Mouse (Mus musculus) heart, postnatal 25 days (tissue): ENCODE measurements around the gene Tuba3b. TPM values are rescaled to one million over a fixed set of nuclear protein-coding genes. Genes with fewer than 3 reads are reported as not detected.

Source experiments
- DNase-seq: peaks from one replicate; pipeline ENCODE4 v3.0.0; 2022; ENCODE audit warnings: low spot score
- intact Hi-C: fragments of 180-260 bp; cut with DNase I; formaldehyde crosslinking; loops from one replicate; pipeline ENCODE4 v1.15.1; 2025
- total RNA-seq, 2 experiments: library from RNA; stranded (reverse); gene quantifications; 2 replicates each; pipeline ENCODE4 v1.2.3; 2021

Gene Tuba3b
- total RNA-seq, 2 experiments from 2014 or later: 0.20 TPM; not detected in 1

DNA sequence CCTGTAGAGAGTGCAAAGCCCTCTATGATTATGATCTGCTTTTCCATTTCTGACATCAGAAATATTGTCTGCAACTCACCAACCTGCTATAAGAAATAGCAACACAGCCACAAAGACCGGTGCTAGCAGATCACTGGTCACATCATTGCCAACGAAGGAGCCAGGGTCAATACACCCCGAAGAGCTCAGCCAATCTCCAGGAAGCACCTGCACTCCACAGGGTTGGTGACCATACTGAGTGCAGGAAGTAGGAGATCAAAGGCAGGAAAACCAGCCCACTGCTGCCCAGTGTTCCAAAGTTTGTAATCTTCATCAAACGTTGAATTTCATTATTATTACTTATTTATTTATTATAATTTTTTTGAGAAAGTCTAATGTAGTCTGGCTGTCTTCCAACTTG lies 10.9 kb upstream of the Tuba3b start:
- intact Hi-C loops: no loop called here
- DNase-seq: no peak

DNA sequence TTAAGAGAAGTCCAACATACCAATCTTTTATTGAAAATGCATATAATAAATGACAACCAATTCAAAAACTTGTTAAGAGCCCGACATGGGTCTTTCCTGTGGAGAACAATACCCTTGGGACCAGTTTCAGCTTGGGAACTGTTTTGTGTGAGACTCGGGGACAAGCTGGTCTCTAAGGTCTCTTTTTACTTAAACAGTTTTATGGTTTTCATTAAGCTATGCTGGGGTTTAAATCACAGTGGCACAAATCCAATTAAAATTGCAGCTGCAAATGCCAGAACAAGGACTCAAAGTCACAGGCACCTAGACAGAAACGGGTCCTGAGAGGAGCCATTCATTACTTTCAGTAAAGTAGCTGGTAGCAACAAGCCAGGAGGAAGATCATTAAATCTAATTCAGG lies 10.4 kb upstream of the Tuba3b start:
- DNase-seq: no peak
- intact Hi-C loops: no loop called here

DNA sequence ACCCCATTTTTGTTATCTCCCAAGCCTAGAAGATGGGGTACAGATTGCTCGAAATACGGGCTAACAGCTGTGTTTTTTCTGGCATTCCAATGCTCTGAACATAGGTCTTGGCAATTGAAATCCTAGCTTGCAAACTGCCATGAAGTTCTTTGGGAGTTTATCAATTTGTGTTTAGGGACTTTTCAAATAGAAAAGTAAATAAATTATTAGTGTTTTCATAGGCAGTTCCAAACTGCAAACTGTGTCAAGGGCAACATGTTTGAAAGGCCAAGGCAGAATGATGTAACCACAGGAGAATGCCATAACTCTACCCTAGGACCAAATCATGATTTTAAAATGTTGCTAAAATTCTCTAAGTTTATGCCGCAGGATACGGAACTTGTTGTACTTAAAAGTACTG lies 7.8 kb upstream of the Tuba3b start:
- intact Hi-C loops: no loop called here
- DNase-seq: no peak

DNA sequence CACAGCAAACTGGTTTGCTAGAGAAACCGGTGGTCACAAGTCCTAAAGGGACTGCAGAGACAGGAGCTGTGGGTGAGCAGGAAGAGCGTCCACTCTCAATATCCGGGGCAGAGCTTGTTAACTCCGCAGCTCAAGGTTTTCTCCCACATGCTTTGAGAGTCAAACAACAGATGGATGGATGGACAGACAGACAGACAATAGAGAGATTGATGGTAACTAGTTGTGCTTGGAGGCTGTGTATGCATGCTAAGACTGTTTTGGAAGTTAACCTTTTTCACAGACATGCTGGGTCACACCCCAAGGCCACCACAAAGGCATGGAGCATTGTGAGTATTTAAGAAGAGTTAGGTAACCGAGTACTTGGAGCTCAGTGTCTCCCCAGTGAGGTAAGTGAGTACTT lies 6.9 kb upstream of the Tuba3b start:
- intact Hi-C loops: no loop called here
- DNase-seq: no peak

DNA sequence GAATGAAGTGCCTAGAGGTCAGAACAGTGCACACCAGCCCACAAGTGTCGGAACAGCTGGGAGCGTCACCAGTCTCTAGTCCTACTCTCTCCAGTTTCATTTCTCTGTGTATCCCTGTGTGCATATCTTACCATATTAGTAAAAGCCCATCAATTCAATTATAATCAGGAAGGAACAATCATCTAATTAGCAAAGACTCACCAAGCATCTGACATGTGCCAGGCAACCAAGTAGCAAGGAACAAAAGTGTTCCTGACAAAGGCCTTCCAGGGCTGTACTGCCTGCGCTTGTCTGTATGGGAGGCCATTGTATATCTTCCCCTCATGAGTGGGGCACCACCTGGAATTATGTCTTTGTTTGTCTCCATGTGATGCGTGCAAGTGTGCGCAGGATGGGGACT lies 4.7 kb upstream of the Tuba3b start:
- no peak for DNase-seq
- intact Hi-C loops: no loop called here

DNA sequence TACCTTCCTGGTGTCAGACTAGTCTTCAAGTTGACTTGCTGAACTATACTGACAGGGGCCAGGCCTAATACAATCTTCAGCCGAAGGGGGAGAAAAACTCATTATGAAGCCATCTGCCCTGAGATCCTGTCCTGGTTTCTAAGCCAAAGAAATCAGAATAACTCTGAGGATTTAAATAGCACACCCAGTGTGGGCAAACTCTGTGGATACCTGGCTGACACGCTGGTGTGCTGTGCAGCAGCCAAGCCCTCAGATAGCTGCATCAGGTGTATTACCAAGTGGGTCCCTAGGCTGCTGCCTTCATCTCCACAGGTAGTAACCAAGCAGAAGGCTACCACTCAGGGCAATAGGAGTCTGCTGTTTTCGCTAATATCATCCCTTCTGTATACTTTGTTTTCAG lies 2.9 kb upstream of the Tuba3b start:
- intact Hi-C loops: no loop called here
- DNase-seq: no peak

DNA sequence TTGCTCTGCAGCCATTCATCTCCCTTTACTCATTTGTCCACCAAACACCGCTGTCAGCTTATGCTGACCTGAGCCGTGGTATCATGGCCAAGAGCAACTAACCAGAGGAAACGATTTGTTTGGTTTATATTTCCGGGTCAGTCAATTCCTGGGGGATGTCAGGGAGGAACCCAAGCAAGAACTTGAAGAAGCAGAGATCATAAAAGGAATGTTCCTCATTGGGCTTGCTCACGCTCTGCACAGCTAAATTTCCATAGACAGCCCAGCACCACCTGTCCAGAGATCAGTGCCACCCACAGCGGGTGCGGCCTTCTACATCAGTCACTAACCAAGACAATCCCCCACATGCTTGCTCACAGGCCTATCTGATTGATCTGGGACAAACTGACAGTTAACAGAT lies 1.3 kb upstream of the Tuba3b start, which contains the start of gene Lmntd1:
Gene Lmntd1 (minus strand): TSS at position 101 of the 400 bp plus-strand sequence.
- no peak for DNase-seq
- intact Hi-C loops: no loop called here

DNA sequence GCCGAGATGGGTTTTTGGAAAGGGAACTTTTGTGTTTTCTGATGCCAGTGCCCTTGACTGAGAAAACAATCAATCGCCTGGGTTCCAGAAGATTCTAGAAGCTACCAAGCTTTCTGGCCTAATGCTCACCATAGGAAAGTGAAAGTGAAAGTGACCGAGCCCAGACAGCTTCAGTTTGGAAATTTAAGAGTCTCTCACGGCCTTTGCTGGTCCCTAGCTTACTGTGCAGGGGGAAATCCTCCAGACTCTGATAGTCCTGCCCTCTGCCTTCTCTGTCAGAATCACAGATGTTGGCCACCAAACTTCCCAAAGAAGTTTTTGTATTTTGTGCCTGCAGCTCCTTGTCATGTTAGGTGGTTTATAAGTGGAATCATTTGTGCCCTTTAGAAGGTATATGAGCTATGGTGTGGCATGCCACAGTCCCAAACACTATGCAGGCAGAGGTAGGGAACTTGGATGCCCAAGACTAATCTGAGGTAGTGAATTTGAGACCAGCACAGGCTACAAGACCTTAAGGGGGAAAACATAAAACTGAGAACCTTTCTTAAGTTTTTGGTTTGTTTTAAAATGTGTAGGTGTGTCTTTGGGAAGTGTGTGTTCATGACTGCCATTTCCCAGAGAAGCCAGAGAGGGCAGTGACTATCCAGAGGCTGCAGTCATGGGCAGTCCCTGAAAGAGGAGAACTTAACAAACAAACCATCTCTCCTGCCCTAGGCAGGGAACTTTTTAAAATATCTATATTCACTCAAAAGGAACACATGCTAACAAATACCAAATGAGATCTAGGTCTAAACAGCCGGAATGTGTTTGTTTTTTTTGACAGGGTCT lies 1.1 kb downstream of the Tuba3b start:
- no peak for DNase-seq
- intact Hi-C loops: no loop called here

DNA sequence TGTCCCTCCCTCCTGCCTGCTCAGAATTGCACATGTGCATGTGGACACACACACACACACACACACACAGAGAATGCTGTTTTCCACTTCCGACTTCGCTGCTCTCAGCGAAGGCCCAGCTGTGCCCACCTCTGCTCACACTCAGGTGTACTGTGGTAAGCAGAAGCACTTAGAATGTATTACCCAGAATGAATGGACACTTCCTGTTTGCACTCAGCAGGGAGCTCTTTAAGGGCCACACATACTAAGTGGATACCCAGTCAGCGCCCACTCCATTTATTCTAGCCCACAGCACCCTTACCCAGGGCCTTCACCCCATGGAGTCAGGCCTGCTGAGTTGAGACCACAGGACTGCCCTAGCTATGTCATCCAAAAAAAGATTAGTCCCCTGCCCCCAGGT lies 7.6 kb downstream of the Tuba3b start:
- DNase-seq: no peak
- intact Hi-C loops: no loop called here

DNA sequence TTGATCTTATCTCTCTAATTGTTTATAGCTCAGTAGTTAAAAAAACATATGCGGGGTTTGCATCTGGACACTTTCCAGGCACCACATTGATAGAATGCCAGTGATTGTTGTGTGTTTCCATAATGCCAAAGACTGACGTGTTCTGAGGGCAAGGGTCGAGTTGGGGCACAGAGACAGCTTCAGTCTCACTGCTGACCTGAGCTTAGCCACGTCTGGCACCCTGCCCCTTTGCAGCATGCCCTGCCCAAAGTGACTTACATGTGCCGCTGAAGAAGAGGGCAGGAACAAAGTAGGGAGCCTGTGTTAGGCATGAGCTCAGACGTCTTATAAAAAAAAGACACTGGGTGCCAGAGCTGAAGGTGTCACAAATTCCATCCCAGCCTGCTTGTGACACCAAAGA lies 14.7 kb downstream of the Tuba3b start:
- intact Hi-C loops: no loop called here

DNA sequence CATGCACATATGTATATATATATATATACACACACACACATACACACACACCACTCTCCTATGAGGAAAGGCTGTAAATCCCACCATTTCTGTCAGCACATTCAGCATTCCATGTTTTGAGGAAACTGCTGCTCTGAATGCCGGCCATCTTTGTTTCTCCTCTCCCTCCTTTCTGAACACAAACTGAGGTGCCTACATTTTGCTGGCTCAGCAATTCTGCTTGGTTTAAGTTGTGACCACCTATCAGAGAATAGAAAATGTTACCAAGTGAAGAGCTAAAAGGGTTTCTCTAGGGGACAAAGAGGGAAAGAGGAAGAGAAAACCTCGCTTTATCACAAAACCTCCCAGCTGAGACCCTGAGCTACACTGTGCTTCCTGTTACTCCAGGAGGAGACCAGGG lies 18.9 kb downstream of the Tuba3b start:
- no peak for DNase-seq
- intact Hi-C loops: no loop called here

More for the DNA sequence above, 14.7 kb downstream of the Tuba3b start:
- no peak for DNase-seq

DNA sequence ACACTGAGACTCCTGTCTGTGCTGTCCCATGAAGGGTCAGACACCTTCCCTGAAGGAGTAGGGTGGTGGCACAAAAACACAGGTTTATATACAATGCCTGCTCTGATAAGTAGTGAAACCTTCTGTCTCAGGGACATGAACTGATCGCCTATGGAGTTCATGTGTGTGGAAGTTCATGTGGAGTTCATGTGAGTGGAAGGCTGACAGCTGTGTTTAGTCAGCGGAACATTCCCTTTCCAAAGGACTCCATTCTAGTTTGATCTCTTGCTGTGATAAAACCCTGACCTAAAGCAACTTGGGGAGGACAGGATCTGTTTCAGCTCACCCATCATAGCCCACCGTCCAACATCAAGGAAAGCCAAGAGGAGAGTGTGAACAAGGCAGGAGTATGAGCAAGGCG lies 21.1 kb downstream of the Tuba3b start:
- DNase-seq: no peak
- intact Hi-C loops: no loop called here

DNA sequence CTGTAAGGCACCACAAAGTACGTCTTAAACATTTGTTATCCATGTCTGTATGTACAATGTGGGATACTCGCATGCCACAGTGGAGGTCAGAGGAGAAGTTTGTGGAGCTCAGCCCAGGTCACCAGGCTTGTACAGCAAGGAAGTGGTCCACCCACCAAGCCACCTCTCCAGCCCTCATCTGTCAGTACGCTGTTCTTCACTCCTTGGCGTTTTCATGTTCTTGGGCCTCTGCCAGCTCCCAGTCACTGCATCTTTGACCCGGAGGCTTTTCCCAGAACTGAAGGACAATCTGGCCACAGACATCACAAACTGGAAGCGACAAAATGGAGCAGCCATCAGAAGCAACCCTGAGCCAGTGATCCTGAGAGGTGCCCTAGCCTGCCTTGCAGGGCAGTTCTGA lies 22.7 kb downstream of the Tuba3b start:
- DNase-seq: no peak
- intact Hi-C loops: no loop called here

DNA sequence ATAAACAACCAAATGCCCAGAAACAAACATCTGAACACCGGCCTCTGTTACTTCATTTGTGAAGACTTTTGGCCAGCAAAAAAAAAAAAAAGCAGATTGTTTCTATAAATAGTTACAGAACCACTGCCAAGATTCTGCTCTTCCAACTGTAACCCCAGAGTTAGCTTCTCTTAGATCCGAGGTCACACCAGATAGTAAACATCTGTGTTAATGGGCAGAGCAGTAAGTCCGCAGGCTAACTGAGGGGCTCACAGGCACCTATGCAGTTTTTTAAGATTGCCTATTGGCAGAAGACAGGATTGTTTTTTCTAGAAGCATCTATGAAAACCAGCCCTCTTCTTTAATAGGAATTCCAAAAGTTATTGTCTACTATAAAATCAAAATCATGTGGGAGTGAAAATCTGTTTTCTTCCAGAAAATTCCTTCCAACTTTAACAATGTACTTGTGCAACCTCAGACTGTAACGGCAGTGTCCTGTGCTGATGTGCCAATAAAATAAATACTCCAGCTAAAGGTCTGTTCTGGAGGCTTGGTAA lies 25.5 kb downstream of the Tuba3b start:
- intact Hi-C loops: no loop called here
- DNase-seq: no peak

DNA sequence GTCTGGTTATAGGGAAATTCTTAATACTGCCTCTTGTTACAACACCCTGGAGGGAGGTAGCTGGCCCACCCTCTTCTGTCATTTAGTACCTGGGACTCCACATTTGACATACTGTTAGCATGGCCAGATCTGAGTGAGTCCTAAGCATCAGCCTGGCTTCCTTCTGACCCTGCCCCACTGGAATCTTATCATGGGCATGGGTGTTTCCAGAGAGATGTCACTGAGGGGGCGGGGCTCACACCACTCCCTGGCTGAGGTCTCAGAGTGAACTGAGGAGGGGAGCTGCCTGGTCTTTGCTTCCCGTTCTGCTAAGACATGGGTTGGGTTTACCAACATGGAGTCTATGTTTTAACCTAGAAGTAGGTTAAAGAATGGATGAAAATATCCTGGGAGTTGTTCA lies 36.4 kb downstream of the Tuba3b start:
- DNase-seq: no peak
- intact Hi-C loops: no loop called here

DNA sequence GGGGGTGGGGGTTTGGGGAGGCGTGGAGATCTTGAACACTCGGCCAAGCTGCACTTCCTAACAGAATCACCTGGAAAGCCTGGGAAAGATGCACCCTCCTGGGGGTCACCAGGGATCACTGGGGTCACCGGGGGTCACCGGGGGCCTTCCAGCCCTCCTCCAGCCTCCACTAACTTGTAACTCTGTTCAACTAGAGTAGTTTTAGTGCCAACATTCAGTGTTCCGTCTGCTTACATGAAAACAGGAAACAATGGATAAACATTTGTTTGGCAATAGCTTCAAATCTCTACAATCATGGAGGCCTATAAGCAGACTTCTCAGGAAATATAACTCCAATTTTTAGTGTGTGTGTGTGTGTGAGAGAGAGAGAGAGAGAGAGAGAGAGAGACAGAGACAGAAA lies 37.4 kb downstream of the Tuba3b start:
- DNase-seq: no peak

DNA sequence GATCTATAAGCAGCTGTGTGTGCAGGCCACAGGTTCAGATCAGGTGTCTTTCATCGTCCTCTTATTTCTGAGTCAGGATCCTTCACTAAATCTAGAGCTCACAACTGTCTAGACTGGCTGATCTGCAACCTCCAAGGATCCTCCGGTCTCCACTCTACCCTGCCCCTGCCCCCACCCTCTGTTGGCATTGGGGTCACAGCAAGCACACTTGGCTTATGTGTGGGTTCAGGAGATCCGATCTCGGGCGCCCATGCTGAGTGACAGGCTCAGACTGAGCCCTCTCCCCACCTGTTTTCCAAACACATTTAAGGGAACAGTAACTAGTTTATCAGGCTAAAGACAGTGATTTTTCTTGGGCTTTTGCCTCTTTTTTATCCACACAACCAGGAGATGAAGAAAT lies 38.1 kb downstream of the Tuba3b start:
- DNase-seq: no peak
- intact Hi-C loops: no loop called here

More for the DNA sequence above, 37.4 kb downstream of the Tuba3b start:
- intact Hi-C loops: no loop called here

DNA sequence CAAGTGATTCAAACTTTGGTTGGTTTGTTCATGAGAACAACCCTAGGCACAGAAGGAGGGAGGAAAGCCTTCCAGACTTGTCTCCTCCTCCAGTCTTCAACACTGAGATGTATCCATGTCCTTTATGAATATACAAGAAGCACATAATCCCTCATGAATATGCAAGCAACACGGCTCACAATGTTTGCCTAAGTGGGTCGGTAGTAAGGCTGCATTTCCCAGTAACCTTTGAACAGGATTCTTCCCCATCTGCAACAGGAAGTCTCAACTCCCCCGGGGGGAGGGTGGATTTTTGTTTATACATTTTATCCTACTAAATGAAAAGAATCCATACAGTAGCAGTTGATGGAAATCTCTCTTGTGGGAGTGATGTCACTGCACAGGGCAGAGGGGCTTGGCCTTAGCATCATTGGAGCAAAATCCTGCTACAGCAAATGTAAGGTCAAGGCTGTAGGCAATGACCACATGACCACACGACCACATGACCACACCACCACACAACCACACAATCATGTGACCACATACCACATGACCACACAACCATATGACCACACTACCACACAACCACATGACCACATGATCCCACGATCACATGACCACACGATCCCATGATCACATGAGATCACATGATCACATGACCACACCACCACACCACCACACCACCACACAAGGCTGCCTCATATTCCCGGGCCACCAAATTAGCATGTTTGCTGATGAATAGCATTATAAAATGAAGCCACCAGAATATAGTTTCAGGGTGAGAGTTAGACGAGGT lies 38.7 kb downstream of the Tuba3b start:
- intact Hi-C loops: no loop called here
- DNase-seq: no peak

DNA sequence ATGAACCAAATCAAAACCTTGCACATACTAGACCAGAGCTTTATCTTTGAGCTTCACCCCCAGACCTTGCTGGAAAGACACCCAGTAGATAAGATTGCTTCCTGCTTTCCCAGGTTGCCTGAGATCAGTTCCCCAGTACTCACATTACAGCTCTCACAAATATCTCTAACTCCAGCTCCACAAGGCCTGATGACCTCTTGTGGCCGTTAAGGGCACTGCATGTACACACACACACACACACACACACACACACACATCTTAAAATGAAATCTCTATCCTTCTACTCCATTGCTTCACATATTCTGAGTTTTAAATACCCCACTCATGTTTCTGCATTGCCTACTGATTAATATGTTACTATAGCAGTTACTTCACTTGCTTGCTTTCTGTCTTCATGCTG lies 40.1 kb downstream of the Tuba3b start:
- no peak for DNase-seq
- intact Hi-C loops: no loop called here

DNA sequence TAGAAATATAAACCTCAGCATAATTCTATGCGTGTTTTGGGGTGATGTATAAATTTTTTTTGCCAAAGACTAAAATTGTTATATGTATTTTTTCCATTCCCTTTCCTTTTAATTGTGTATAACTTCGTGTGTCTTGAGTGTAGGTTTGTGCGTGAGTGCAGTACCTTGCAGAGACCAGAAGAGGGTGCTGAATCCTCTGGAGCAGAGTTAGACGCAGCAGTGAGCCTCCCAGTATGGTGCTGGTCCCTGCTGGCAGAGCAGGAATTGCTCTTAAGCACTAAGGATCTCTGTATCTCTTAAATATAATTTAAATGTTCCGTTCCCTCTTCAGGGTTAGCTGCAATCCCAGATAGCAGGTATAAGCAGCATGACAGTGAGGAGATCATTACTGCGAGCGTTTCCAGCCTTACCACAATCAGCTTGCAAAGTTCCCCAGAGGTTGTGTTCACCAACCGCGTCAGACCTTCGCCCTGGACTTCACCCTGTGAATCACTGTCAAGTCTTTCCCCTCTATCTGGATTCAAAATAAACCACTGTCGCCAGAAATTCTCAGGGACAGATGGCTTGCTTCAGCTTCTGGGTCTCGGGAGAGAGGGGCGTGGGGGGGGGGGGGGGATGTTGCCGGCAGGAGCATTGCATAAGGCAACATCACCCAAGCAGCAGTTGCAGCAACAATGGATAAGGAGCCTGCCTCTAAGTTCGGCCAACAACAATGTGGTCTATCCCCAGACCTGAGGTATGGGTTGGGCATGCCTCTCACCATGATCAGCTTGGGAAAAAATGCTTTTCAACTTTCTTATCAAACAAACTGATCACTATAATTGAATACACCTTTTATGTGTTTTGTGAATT lies 41.4 kb downstream of the Tuba3b start:
- intact Hi-C loops: no loop called here
- DNase-seq: no peak
